Mouse (Mus musculus) MEL (cell line): ENCODE data around the gene Tekt5.

Experiments used
- BHLHE40 ChIP-seq: IDR thresholded peaks from 2 replicates; pipeline ENCODE4 v1.6.1; 2012; ENCODE audit warnings: low read depth, mild to moderate bottlenecking, inconsistent platforms, low read length, improper control_type of control experiment, borderline replicate concordance
- CHD2 ChIP-seq: IDR thresholded peaks from 2 replicates; pipeline ENCODE4 v1.6.1; 2011; ENCODE audit warnings: low read length, improper control_type of control experiment
- CTCF ChIP-seq, 3 experiments: IDR thresholded peaks in 2 of 3; conservative IDR thresholded peaks in 1 of 3; 2 replicates each; pipeline ENCODE4 v1.5.1; 2011 to 2012; ENCODE audit warnings: low read length in 3 of 3, low read depth in 2 of 3, mild to moderate bottlenecking in 2 of 3, improper control_type of control experiment in 1 of 3, inconsistent platforms in 1 of 3, mixed read lengths in 1 of 3, moderate library complexity in 1 of 3; ENCODE audit not compliant: control insufficient read depth in 1 of 3, insufficient read depth in 1 of 3, poor library complexity in 1 of 3, severe bottlenecking in 1 of 3
- EP300 ChIP-seq, 2 experiments: IDR thresholded peaks; 2 replicates each; pipeline ENCODE4 v1.6.1; 2011; ENCODE audit warnings: improper control_type of control experiment in 2 of 2, low read length in 2 of 2, low read depth in 1 of 2, mild to moderate bottlenecking in 1 of 2
- ETS1 ChIP-seq: IDR thresholded peaks from 2 replicates; pipeline ENCODE4 v1.6.1; 2012; ENCODE audit warnings: low read depth, mild to moderate bottlenecking, inconsistent platforms, low read length, improper control_type of control experiment, moderate library complexity
- HCFC1 ChIP-seq: IDR thresholded peaks from 2 replicates; pipeline ENCODE4 v1.6.1; 2012; ENCODE audit warnings: low read depth, mild to moderate bottlenecking, inconsistent platforms, low read length, improper control_type of control experiment, moderate library complexity
- MAZ ChIP-seq: IDR thresholded peaks from 2 replicates; pipeline ENCODE4 v1.6.1; 2012; ENCODE audit warnings: low read depth, mild to moderate bottlenecking, inconsistent platforms, low read length, improper control_type of control experiment
- NELFE ChIP-seq: IDR thresholded peaks from 2 replicates; pipeline ENCODE4 v1.6.1; 2011; ENCODE audit warnings: low read depth, low read length, improper control_type of control experiment
- NRF1 ChIP-seq: IDR thresholded peaks from 2 replicates; pipeline ENCODE4 v1.6.1; 2014; ENCODE audit warnings: low read depth, mild to moderate bottlenecking, inconsistent platforms, low read length, improper control_type of control experiment, moderate library complexity; ENCODE audit not compliant: poor library complexity, insufficient read depth, severe bottlenecking
- POLR2A ChIP-seq, 2 experiments: IDR thresholded peaks; 2 replicates each; pipeline ENCODE4 v1.6.1; 2011 to 2012; ENCODE audit warnings: low read length in 2 of 2, mild to moderate bottlenecking in 2 of 2, control low read depth in 1 of 2, improper control_type of control experiment in 1 of 2, low read depth in 1 of 2, moderate library complexity in 1 of 2; ENCODE audit not compliant: control insufficient read depth in 1 of 2, insufficient read depth in 1 of 2, poor library complexity in 1 of 2
- POLR2AphosphoS5 ChIP-seq: IDR thresholded peaks from 2 replicates; pipeline ENCODE4 v1.6.1; 2012; ENCODE audit warnings: low read depth, borderline replicate concordance, mild to moderate bottlenecking, inconsistent platforms, low read length, moderate library complexity, mixed read lengths
- TCF12 ChIP-seq: IDR thresholded peaks from 2 replicates; pipeline ENCODE4 v1.6.1; 2014; ENCODE audit warnings: low read depth, mild to moderate bottlenecking, inconsistent platforms, low read length, improper control_type of control experiment, moderate library complexity
- ZNF384 ChIP-seq: IDR thresholded peaks from 2 replicates; pipeline ENCODE4 v1.6.1; 2012; ENCODE audit warnings: low read depth, mild to moderate bottlenecking, inconsistent platforms, low read length, improper control_type of control experiment

GRCm38 (mm10) chr16:10336454-10337421 lies 58.6 kb downstream of the Tekt5 start:
- TF ChIP-seq CTCF (IDR thresholded peaks at IDR 0.05 in 2 of 3, conservative IDR thresholded peaks at IDR 0.05 in 1 of 3; ENCODE audit: control insufficient read depth in 1 of 3, insufficient read depth in 1 of 3, low read depth in 2 of 3, low read length in 3 of 3, poor library complexity in 1 of 3, severe bottlenecking in 1 of 3): no peak
- TF ChIP-seq MAZ: no peak
- no peak for TF ChIP-seq NELFE
- TF ChIP-seq ZNF384: no peak
- no peak for TF ChIP-seq BHLHE40
- TF ChIP-seq POLR2A (IDR thresholded peaks at IDR 0.05; ENCODE audit: control insufficient read depth in 1 of 2, insufficient read depth in 1 of 2, low read depth in 1 of 2, low read length in 2 of 2, poor library complexity in 1 of 2): no peak
- TF ChIP-seq NRF1: no peak
- no peak for TF ChIP-seq ETS1
- no peak for TF ChIP-seq POLR2AphosphoS5
- TF ChIP-seq TCF12: no peak
- TF ChIP-seq EP300 (IDR thresholded peaks at IDR 0.05; ENCODE audit: low read depth in 1 of 2, low read length in 2 of 2): no peak
- no peak for TF ChIP-seq CHD2
- TF ChIP-seq HCFC1: no peak
